Mouse (Mus musculus) layer of hippocampus, adult 6 months (tissue): ENCODE results near the gene 6430531B16Rik. TPM values are rescaled to one million over a fixed set of nuclear protein-coding genes. Genes with fewer than 3 reads are reported as not detected.

Source experiments
- long read RNA-seq, 2 experiments: library from polyadenylated mRNA; unstranded; transcript quantifications; one replicate each; pipeline ENCODE4 v2.0.0; 2019 to 2020
- microRNA-seq: library from miRNA; unstranded; fragments of <30 nt; microRNA quantifications from one replicate; pipeline ENCODE4 v1.2.0, GENCODE M21; 2020
- polyA plus RNA-seq: library from polyadenylated mRNA; unstranded; fragments of <200 nt; fragmentation: Nextera tagmentation; gene quantifications from 2 replicates; pipeline ENCODE4 v1.2.3, GENCODE M21; 2021

The 6430531B16Rik gene
- 1.6 TPM in 2 replicates for polyA plus RNA-seq
- long read RNA-seq, experiment 1, result 0 reads
- long read RNA-seq, experiment 2, partial matches to known transcripts, result 2 of 3 reads
- long read RNA-seq, experiment 2, other reads (novel, unspliced or antisense), result 1 of 3 reads

DNA sequence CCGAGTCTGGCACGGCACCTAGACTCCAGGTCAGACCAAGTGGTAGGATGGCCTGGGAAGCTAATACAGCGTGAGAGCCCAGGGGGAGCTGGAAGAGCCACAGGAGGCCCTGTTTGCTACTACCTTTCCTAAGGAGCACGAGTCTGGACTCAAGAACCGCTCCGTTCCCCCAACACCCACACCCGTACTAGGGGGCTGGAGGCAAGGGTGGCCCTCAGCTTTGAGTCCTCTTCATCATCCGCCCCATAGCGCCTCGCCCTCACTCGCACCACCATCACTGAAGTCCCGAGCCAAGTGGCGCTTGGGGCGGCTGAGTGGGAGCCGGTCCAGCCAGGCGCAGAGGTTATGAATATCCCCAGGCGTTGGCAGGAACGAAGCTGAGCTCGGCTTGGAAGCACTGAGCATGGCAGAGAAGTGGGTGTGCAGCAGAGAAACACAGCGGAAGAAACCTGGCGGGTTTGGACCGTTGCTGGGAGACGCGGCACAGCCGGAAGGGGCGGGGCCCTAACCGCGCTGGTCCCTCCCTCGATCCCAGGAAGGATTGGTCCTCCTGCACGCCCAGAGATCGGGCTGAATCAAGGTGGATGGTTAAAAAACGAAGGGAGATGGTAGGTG, at the start of gene 6430531B16Rik:
Gene 6430531B16Rik, minus strand, starts transcription at position 478 of the 615 bp plus-strand sequence.

DNA sequence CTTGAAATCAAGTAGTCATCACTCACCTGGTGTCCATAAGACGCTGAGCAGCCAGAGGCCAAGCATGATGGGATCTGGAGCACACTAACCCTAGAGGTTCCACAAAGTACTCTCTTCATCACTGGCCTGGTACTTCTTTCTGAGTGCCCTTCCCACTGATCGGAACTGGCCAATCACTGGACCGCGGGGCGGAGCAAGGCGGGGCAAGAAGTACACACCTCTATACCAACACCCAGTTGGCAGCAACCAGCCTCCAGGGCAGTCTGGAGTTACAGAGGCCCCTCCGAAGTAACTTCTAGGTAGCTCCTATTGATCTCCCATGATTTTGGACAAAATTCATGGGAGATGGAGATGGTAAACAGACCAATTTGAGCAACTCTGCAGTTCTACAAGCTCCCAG, 13.9 kb upstream of the 6430531B16Rik start, which contains the start of gene Adam8:
Gene Adam8, minus strand, starts transcription at position 157 of the 400 bp plus-strand sequence.

DNA sequence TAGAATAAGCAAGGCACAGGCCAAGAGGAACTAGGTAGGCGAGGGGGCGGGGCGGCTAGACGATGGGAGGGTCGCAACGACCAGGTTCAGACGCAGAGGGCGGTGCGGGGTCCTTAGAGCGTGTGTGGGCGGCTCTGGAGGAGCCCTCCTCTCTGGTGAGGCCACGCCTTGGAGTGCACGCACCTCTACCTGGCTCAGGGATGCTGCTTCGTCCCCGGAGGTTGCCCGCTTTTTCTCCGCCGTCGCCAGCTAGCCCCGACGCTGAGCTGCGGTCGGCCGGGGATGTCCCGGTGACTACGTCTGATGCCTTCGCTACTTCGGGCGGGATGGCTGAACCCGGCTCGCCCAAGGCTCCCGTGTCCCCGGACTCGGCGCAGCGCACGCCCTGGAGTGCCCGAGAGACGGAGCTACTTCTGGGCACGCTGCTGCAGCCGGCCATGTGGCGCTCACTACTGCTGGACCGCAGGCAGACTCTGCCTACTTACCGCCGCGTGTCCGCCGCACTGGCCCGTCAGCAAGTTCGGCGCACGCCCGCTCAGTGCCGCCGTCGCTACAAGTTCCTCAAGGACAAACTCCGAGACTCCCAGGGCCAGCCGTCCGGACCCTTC, 34.8 kb downstream of the 6430531B16Rik start, which contains the start of gene Utf1:
Gene Utf1, plus strand, starts transcription at position 116 of the 608 bp plus-strand sequence.

Small RNAs within 50 kb of the gene (microRNA-seq; reads per million reads assigned to microRNA genes)
- gene Mir202, result 1.3 reads per million
- 1.5 reads per million for gene Mir7062
- not detected for gene mmu-mir-7686

Other genes starting within 250 kb of the 6430531B16Rik start
- gene Adgra1, start 144.6 kb downstream of the 6430531B16Rik start, polyA plus RNA-seq, result 42.6 and 54.1 TPM in 2 replicates
- 22.3 and 30.2 TPM in 2 replicates for gene Kndc1, start 84.1 kb downstream of the 6430531B16Rik start, polyA plus RNA-seq
- not detected in 2 replicates for gene Utf1, start 35.0 kb downstream of the 6430531B16Rik start, polyA plus RNA-seq
- gene Adam8, start 13.8 kb upstream of the 6430531B16Rik start, polyA plus RNA-seq, result 0.29 and 0.54 TPM in 2 replicates
- 40.0 and 45.8 TPM in 2 replicates for gene Zfp511, start 57.6 kb upstream of the 6430531B16Rik start, polyA plus RNA-seq
- 31.6 and 34.4 TPM in 2 replicates for gene Tubgcp2, start 57.9 kb upstream of the 6430531B16Rik start, polyA plus RNA-seq
- gene Msx3, start 70.3 kb upstream of the 6430531B16Rik start, polyA plus RNA-seq, result not detected in 2 replicates
- gene Caly, start 103.8 kb upstream of the 6430531B16Rik start, polyA plus RNA-seq, result 701 and 786 TPM in 2 replicates
- gene Prap1, start 114.6 kb upstream of the 6430531B16Rik start, polyA plus RNA-seq, result not detected in 2 replicates
- 107 and 108 TPM in 2 replicates for gene Fuom, start 123.7 kb upstream of the 6430531B16Rik start, polyA plus RNA-seq
- gene Paox, start 137.0 kb upstream of the 6430531B16Rik start, polyA plus RNA-seq, result 3.4 and 4.2 TPM in 2 replicates
- gene Echs1, start 137.7 kb upstream of the 6430531B16Rik start, polyA plus RNA-seq, result 139 and 145 TPM in 2 replicates
- gene Mtg1, start 158.8 kb upstream of the 6430531B16Rik start, polyA plus RNA-seq, result 46.4 and 48.4 TPM in 2 replicates
- gene Sprn, start 176.1 kb upstream of the 6430531B16Rik start, polyA plus RNA-seq, result 66.3 and 73.0 TPM in 2 replicates
- not detected in 2 replicates for gene Olfr522, start 186.0 kb upstream of the 6430531B16Rik start, polyA plus RNA-seq
- not detected in 2 replicates for gene Olfr523, start 194.5 kb upstream of the 6430531B16Rik start, polyA plus RNA-seq
- not detected in 2 replicates for gene Olfr524, start 227.2 kb upstream of the 6430531B16Rik start, polyA plus RNA-seq
- gene Cd163l1, start 239.5 kb upstream of the 6430531B16Rik start, polyA plus RNA-seq, result 0.06 and 0.10 TPM in 2 replicates